Mouse (Mus musculus) stomach, postnatal 0 days (tissue): ENCODE results near the gene Bap1. TPM values are rescaled to one million over a fixed set of nuclear protein-coding genes. Genes with fewer than 3 reads are reported as not detected.

ENCODE experiments used
- ATAC-seq: fragments of 200-750 bp; cut with Nextera tagmentation; 2 replicates; pipeline ENCODE4 v1.8.0; 2017; ENCODE audit not compliant: low FRiP score, low TSS enrichment
- DNase-seq: peaks from one replicate; pipeline ENCODE4 v3.0.0-alpha.2; 2016; ENCODE audit warnings: low spot score
- H3K27ac ChIP-seq: fragments of 300-500 bp; sonication (generic); replicated peaks from 2 replicates; pipeline ENCODE4 v1.5.1; 2014; ENCODE audit warnings: mild to moderate bottlenecking, control low read depth
- H3K27me3 ChIP-seq: fragments of 300-500 bp; sonication (generic); 2 replicates; pipeline ENCODE4 v1.6.1; 2014; ENCODE audit warnings: low read length; ENCODE audit not compliant: control insufficient read depth, insufficient read depth
- H3K36me3 ChIP-seq: fragments of 300-500 bp; sonication (generic); 2 replicates; pipeline ENCODE4 v1.6.1; 2014; ENCODE audit warnings: low read length, mixed read lengths; ENCODE audit not compliant: control insufficient read depth, insufficient read depth
- H3K4me1 ChIP-seq: fragments of 300-500 bp; sonication (generic); replicated peaks from 2 replicates; pipeline ENCODE4 v1.6.1; 2014; ENCODE audit warnings: antibody characterized with exemption; ENCODE audit not compliant: control insufficient read depth, insufficient read depth
- H3K4me2 ChIP-seq: fragments of 300-500 bp; sonication (generic); replicated peaks from 2 replicates; pipeline ENCODE4 v1.6.1; 2014; ENCODE audit warnings: low read depth, mild to moderate bottlenecking, control low read depth, moderate library complexity
- H3K4me3 ChIP-seq: fragments of 300-500 bp; sonication (generic); 2 replicates; pipeline ENCODE4 v1.5.1; 2014; ENCODE audit warnings: low read depth, low read length, control low read depth
- H3K9ac ChIP-seq: fragments of 300-500 bp; sonication (generic); 2 replicates; pipeline ENCODE4 v1.6.1; 2014; ENCODE audit warnings: mild to moderate bottlenecking, low read length, control low read depth, mixed read lengths
- H3K9me3 ChIP-seq: fragments of 300-500 bp; sonication (generic); 2 replicates; pipeline ENCODE4 v1.6.1; 2016; ENCODE audit warnings: low read length; ENCODE audit not compliant: control insufficient read depth
- CTCF ChIP-seq: IDR thresholded peaks from 2 replicates; pipeline ENCODE4 v1.5.1; 2016; ENCODE audit warnings: antibody characterized with exemption, low read depth, mild to moderate bottlenecking, moderate library complexity
- EP300 ChIP-seq: optimal IDR thresholded peaks from 2 replicates; pipeline ENCODE3; 2016; ENCODE audit warnings: antibody characterized with exemption
- WGBS: fragments of 180-500 bp; shearing (Covaris S2); extraction: QIAGEN DNeasy Blood & Tissue Kit; methylation state at CpG from one replicate; pipeline ENCODE4 v1.1.7; 2014; 5-methylcytosine and 5-hydroxymethylcytosine counted together
- polyA plus RNA-seq: library from polyadenylated mRNA; unstranded; fragments of >200 nt; fragmentation: Nextera tagmentation; extraction: Ambion mirVana; gene quantifications from 2 replicates; pipeline ENCODE4 v1.2.1, GENCODE M21; 2015

Gene Bap1
- polyA plus RNA-seq, 1 experiment from 2014 or later: 22.5 TPM

- Histone ChIP-seq H3K9me3 (no peaks in the 10 kb centered on the region), H3K4me1 (no peaks in the 10 kb centered on the region), H3K9ac (no peak overlapping the region), H3K27me3 (no peaks in the 10 kb centered on the region), H3K4me2 (no peak overlapping the region), H3K27ac (no peak overlapping the region), H3K36me3 (no peaks in the 10 kb centered on the region), H3K4me3 (no peak overlapping the region)
- ATAC-seq (no peak), DNase-seq (no peak)
- TF ChIP-seq CTCF: no peak
- no peak for TF ChIP-seq EP300
- WGBS: 81% methylated on average over 3 of the region's 3 CpGs
These were observed 36.6 kb upstream of the Bap1 start for GRCm38 (mm10) chr14:31214684-31215083.

DNA sequence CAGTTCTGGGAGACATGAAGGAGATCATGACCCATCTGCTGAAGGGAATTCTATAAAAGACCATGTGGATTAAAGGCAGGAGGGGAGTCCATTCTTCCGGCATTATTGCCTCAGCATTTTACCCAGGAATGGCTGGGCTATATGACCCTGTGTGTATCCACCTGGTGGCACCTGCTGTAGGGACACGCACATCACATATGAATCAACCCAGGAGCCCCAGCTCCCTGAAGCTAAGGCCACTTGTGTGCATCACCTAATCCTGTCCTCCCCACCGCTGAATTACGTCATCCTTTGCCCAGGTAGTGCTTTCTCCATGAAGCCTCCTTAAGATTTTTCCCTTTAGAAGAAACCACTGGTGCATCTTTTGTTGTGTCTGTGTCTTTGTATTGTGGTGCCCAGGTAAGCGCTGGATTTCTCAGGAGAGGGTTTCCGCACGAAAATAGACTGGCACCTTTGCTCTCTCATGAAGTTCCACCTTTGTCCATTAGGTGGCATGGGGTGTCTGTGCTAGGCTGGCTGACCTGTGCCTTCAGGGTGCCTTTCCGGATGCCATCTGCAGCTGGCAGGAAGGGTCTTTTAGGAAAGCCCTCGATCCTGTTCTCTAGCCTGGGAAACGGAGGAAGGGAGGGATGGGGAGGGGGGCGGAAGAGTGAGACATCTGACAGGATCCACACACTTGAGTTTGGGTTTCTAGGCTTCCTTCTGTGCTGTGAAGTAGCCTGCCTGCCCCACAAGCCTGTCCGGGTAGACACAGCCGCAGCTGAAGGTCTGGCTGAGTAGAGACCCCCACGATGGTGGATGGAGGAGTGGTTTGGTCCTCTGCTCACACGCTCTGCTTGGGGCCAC is 35.9 kb upstream of the Bap1 start:
- no peaks in the 10 kb centered on the region for H3K27me3 ChIP-seq
- H3K4me1 ChIP-seq: no peaks in the 10 kb centered on the region
- WGBS: 30% methylated on average over 15 of the region's 15 CpGs
- H3K9me3 ChIP-seq: no peaks in the 10 kb centered on the region
- ATAC-seq: peak; percentile 68
- DNase-seq: peak; percentile 71
- H3K36me3 ChIP-seq: no peaks in the 10 kb centered on the region
- H3K9ac ChIP-seq: no peak overlapping the region
- no peak overlapping the region for H3K4me2 ChIP-seq
- no peak for TF ChIP-seq EP300
- TF ChIP-seq CTCF: peak; percentile 95
- 0 out of 2 replicates have a peak overlapping the region, but pooled peaks have one; percentile 13 for H3K27ac ChIP-seq
- no peak overlapping the region for H3K4me3 ChIP-seq

DNA sequence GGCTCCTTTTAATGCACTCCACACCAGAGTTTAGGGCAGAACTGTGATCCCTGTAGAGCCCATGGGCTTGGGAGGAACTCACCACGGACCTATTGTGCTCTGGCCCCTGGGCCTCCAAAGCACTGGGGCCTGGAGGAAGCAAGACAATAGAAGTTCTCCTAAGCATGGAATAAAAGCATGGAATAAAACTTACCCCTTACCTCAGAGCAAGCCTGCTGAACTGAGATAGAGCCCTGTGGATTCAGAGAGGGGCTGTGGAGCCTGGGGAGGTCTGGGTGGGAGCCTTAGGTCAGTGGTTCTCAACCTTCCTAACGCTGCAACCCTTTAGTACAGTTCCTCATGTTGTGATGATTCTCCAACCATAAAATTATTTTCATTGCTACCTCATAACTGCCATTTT is 34.4 kb upstream of the Bap1 start, which contains the start of gene Nisch:
TSS of gene Nisch (minus strand) at position 101 of the 400 bp plus-strand sequence.
- Histone ChIP-seq H3K4me3 (no peak within 1 kb of the TSS), H3K27ac (0 out of 2 replicates have a peak within 1 kb of the TSS, but pooled peaks have one; percentile 13), H3K36me3 (no peaks in the 10 kb centered on the region), H3K4me2 (0 out of 2 replicates have a peak within 1 kb of the TSS, but pooled peaks have one; percentile 26), H3K27me3 (no peaks in the 10 kb centered on the region), H3K9me3 (no peaks in the 10 kb centered on the region), H3K9ac (no peak within 1 kb of the TSS), H3K4me1 (no peaks in the 10 kb centered on the region)
- WGBS: 73% methylated on average over 2 of the region's 2 CpGs
- ATAC-seq: no peak
- DNase-seq: no peak
- TF ChIP-seq EP300 (no peak), CTCF (no peak)

GRCm38 (mm10) chr14:31217666-31218065 is 33.6 kb upstream of the Bap1 start, which contains the start of gene Sema3g:
Gene Sema3g, plus strand, starts transcription at chr14:31217860.
- peak; percentile 85 for ATAC-seq
- DNase-seq: peak; percentile 86
- TF ChIP-seq EP300 (no peak), CTCF (peak; percentile 82)
- 0 out of 2 replicates have a peak within 1 kb of the TSS, but pooled peaks have one; percentile 26 for H3K4me2 ChIP-seq
- H3K27ac ChIP-seq: no peak within 1 kb of the TSS
- no peaks in the 10 kb centered on the region for H3K9me3 ChIP-seq
- H3K4me3 ChIP-seq: no peak within 1 kb of the TSS
- no peaks in the 10 kb centered on the region for H3K36me3 ChIP-seq
- no peaks in the 10 kb centered on the region for H3K4me1 ChIP-seq
- no peaks in the 10 kb centered on the region for H3K27me3 ChIP-seq
- H3K9ac ChIP-seq: no peak within 1 kb of the TSS
- 9% methylated on average over 11 of the region's 11 CpGs for WGBS

- H3K36me3 ChIP-seq: no peaks in the 10 kb centered on the region
- no peaks in the 10 kb centered on the region for H3K9me3 ChIP-seq
- no peaks in the 10 kb centered on the region for H3K27me3 ChIP-seq
- TF ChIP-seq EP300 (no peak), CTCF (no peak)
- H3K4me1 ChIP-seq: no peaks in the 10 kb centered on the region
- H3K4me3 ChIP-seq: no peak overlapping the region
- 42% methylated on average over 4 of the region's 4 CpGs for WGBS
- DNase-seq: peak; percentile 58
- peak overlapping the region; percentile 23; the same call in 1 of the 2 replicates for H3K9ac ChIP-seq
- H3K4me2 ChIP-seq: no peak overlapping the region
- peak; percentile 62 for ATAC-seq
- peak overlapping the region; percentile 61; the same call in 1 of the 2 replicates for H3K27ac ChIP-seq
These were observed 24.3 kb upstream of the Bap1 start for GRCm38 (mm10) chr14:31226978-31227377.

GRCm38 (mm10) chr14:31228234-31228633 is 23.0 kb upstream of the Bap1 start:
- Histone ChIP-seq H3K27ac (no peak overlapping the region), H3K9ac (no peak overlapping the region), H3K9me3 (no peaks in the 10 kb centered on the region), H3K36me3 (no peaks in the 10 kb centered on the region), H3K4me3 (no peak overlapping the region), H3K4me2 (no peak overlapping the region), H3K27me3 (no peaks in the 10 kb centered on the region), H3K4me1 (no peaks in the 10 kb centered on the region)
- TF ChIP-seq EP300: no peak
- no peak for TF ChIP-seq CTCF
- no peak for DNase-seq
- ATAC-seq: no peak
- 64% methylated on average over 6 of the region's 6 CpGs for WGBS
